Mouse (Mus musculus) liver, embryonic 11.5 days (tissue): ENCODE data around the gene Nup62. TPM values are rescaled to one million over a fixed set of nuclear protein-coding genes. Genes with fewer than 3 reads are reported as not detected.
"Not testable (repeated sequence)": the region's sequence is repeated elsewhere in the genome, so short reads cannot be mapped to it uniquely, and the experiment has no call there.

Experiments used
- ATAC-seq: fragments of 200-750 bp; cut with Nextera tagmentation; replicated peaks from 2 replicates; pipeline ENCODE4 v1.8.0; 2017; ENCODE audit warnings: moderate number of reproducible peaks, mild to moderate bottlenecking, moderate TSS enrichment, moderate library complexity; ENCODE audit not compliant: low FRiP score
- DNase-seq: peaks from one replicate; pipeline ENCODE4 v3.0.0-alpha.2; 2017; ENCODE audit warnings: low spot score
- H3K27ac ChIP-seq: fragments of 300-500 bp; sonication (generic); 2 replicates; pipeline ENCODE4 v1.5.1; 2014; ENCODE audit warnings: mild to moderate bottlenecking, low read depth, low read length, control low read depth
- H3K27me3 ChIP-seq: fragments of 300-500 bp; sonication (generic); replicated peaks from 2 replicates; pipeline ENCODE4 v1.6.1; 2014; ENCODE audit warnings: low read length, mixed read lengths; ENCODE audit not compliant: control insufficient read depth, insufficient read depth
- H3K36me3 ChIP-seq: fragments of 300-500 bp; sonication (generic); 2 replicates; pipeline ENCODE4 v1.6.1; 2014; ENCODE audit warnings: mild to moderate bottlenecking, low read length, moderate library complexity, mixed read lengths; ENCODE audit not compliant: control insufficient read depth, insufficient read depth
- H3K4me1 ChIP-seq: fragments of 300-500 bp; sonication (generic); replicated peaks from 2 replicates; pipeline ENCODE4 v1.6.1; 2014; ENCODE audit warnings: low read length, mixed read lengths; ENCODE audit not compliant: control insufficient read depth, insufficient read depth
- H3K4me2 ChIP-seq: fragments of 300-500 bp; sonication (generic); 2 replicates; pipeline ENCODE4 v1.6.1; 2014; ENCODE audit warnings: mild to moderate bottlenecking, control low read depth, moderate library complexity
- H3K4me3 ChIP-seq: fragments of 300-500 bp; sonication (generic); 2 replicates; pipeline ENCODE4 v1.5.1; 2014; ENCODE audit warnings: low read depth, low read length, control low read depth
- H3K9ac ChIP-seq: fragments of 300-500 bp; sonication (generic); 2 replicates; pipeline ENCODE4 v1.6.1; 2014; ENCODE audit warnings: low read depth, low read length, control low read depth
- H3K9me3 ChIP-seq: fragments of 300-500 bp; sonication (generic); 2 replicates; pipeline ENCODE4 v1.6.1; 2016; ENCODE audit warnings: low read length, inconsistent platforms, mixed read lengths; ENCODE audit not compliant: control insufficient read depth
- WGBS: fragments of 180-500 bp; shearing (Covaris S2); extraction: QIAGEN DNeasy Blood & Tissue Kit; methylation state at CpG from one replicate; pipeline ENCODE4 v1.1.7; 2014; 5-methylcytosine and 5-hydroxymethylcytosine counted together
- polyA plus RNA-seq: library from polyadenylated mRNA; unstranded; fragments of >200 nt; fragmentation: Nextera tagmentation; extraction: Ambion mirVana; gene quantifications from 2 replicates; pipeline ENCODE4 v1.2.1, GENCODE M21; 2014

The Nup62 gene
- polyA plus RNA-seq, 1 experiment from 2014 or later, result 85.7 TPM

DNA sequence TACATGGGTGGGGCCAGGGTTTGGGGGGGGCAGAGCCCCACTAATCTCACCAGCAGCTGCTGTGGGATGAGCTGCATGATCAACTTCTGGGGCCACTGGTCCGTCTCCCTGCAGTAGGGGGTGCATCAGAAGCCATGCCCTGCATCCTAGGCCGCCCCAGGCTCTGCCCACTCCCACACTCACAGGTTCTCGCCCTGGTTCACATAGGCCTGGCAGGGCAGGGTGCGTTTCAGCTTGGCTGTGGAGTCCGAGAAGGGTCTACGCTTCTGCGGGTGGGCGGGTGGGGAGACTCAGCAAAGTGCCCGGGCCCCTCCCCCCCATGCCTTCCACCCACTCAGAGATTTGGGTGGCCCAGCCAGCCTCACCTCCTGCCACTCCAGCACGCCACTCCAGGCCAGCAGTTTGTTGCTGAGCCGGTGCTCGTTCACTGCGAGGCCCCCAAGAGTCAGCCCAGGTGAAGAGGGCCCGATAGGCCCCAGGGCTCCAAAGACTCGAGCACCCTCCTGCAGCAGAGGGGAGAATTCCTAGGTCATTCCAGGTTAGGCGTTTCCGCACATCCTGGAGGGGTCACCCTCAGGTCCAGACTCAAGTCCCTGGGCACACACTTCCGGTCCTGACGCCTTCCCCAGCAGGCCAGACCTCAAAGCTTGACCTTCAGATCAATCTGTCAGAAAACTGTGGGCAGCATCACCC is 51.3 kb downstream of the Nup62 start:
- no peak overlapping the region for H3K9ac ChIP-seq
- WGBS, result 78% methylated on average over 19 of the region's 19 CpGs
- H3K4me2 ChIP-seq, result peak overlapping the region; percentile 91
- no peaks in the 10 kb centered on the region for H3K9me3 ChIP-seq
- peaks cover 36% of the 10 kb centered on the region for H3K4me1 ChIP-seq
- no peaks in the 10 kb centered on the region for H3K27me3 ChIP-seq
- H3K4me3 ChIP-seq, result peak overlapping the region; percentile 94
- DNase-seq (no peak), ATAC-seq (no peak)
- no peak overlapping the region for H3K27ac ChIP-seq
- peaks cover 35% of the 10 kb centered on the region for H3K36me3 ChIP-seq

DNA sequence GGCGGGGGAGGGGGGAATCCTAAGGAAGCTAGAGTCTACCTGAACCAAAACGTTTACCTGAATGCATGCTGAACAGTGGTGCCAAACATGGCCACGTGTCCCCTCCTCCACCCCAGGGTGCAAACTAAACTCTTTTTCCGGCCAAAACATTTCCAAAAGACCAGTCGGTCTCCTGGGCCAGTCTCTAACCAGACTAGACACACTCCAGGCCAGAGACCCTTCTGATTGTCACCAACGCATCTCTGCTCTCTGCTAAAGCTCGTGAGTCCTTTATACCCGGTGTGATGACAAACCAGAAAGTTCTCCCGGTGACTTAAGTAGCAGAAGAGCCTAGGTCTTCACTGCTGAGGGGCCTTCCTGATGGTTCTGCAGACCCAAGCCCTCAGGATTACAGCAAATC is 51.9 kb downstream of the Nup62 start:
- Histone ChIP-seq H3K4me1 (peaks cover 36% of the 10 kb centered on the region), H3K4me3 (peak overlapping the region; percentile 94), H3K4me2 (peak overlapping the region; percentile 91), H3K36me3 (peaks cover 30% of the 10 kb centered on the region), H3K27ac (no peak overlapping the region), H3K9me3 (no peaks in the 10 kb centered on the region), H3K27me3 (no peaks in the 10 kb centered on the region), H3K9ac (0 out of 2 replicates have a peak overlapping the region, but pooled peaks have one; percentile 97)
- DNase-seq (no peak), ATAC-seq (no peak)
- 66% methylated on average over 9 of the region's 9 CpGs for WGBS

DNA sequence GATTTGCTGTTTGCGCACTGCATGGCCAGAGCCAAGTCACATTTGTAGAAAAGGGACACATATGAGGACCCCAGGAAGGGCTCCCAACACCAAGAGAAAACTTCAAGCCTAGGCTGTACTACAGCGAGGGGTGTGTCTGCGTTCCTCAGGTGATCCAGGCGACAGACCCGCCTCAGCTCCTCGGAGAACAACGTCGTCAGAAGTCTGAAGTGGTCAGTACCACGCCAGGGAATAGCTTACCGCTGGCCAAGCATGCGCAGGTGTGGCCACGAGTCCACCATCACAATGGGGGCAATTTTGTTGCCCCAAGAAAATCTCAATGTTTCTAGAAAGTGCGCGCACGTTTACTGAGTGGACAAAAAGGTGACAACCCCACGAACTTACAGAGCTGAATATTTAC is 52.6 kb downstream of the Nup62 start:
- WGBS, result 14% methylated on average over 16 of the region's 16 CpGs
- no peak for DNase-seq
- H3K27ac ChIP-seq, result peak overlapping the region; percentile 99; the same call in 1 of the 2 replicates

DNA sequence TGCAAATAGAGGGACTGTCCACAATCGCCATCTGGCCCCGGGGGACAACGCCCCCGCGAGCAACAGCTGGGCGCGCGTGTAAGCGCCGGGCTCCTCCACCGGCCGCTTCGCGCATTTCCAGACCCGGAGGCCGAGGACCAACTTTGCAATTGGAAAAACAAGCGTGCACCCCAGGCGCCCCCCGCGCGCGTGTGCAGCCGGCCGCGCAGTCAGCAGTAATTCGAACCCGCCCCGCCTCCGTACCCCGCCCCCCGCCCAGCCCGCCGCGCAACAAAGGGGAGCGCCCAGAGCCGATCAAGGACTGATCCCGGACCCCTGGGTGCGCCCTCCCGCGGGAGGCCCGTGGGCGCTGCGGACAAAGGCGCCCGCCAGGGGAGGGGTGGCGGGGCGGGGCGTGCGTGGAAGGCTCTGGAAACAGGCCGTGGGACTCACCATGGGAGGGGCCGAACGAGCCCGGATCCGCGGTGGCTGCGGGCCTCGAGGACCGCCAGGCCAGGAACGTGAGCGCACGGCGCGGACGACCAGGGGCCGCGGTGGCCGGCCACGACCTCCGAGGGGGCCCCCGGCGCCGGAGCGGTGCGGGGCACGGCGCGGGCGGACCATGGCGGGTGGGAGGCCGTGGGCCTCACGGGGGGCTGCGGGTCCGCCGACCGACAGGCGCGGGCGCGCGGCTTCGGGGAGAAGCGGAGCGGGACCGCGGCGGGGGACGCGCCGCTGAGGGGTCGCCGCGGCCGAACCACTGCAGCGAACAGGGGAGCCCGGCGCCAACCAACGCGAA is 53.2 kb downstream of the Nup62 start:
- Histone ChIP-seq H3K4me1 (peaks cover 36% of the 10 kb centered on the region), H3K27me3 (no peaks in the 10 kb centered on the region), H3K9me3 (no peaks in the 10 kb centered on the region), H3K4me3 (peak overlapping the region; percentile 94), H3K36me3 (peaks cover 17% of the 10 kb centered on the region), H3K4me2 (peak overlapping the region; percentile 91), H3K27ac (peak overlapping the region; percentile 99), H3K9ac (peak overlapping the region; percentile 97)
- peak; percentile 49 for ATAC-seq
- under 1% methylated on average over 102 of the region's 108 CpGs for WGBS
- peak; percentile 76 for DNase-seq

More for the DNA sequence above, 52.6 kb downstream of the Nup62 start:
- Histone ChIP-seq H3K9ac (peak overlapping the region; percentile 97), H3K4me3 (peak overlapping the region; percentile 94), H3K4me1 (peaks cover 36% of the 10 kb centered on the region), H3K9me3 (no peaks in the 10 kb centered on the region), H3K4me2 (peak overlapping the region; percentile 91), H3K27me3 (no peaks in the 10 kb centered on the region), H3K36me3 (peaks cover 24% of the 10 kb centered on the region)
- ATAC-seq, result no peak

DNA sequence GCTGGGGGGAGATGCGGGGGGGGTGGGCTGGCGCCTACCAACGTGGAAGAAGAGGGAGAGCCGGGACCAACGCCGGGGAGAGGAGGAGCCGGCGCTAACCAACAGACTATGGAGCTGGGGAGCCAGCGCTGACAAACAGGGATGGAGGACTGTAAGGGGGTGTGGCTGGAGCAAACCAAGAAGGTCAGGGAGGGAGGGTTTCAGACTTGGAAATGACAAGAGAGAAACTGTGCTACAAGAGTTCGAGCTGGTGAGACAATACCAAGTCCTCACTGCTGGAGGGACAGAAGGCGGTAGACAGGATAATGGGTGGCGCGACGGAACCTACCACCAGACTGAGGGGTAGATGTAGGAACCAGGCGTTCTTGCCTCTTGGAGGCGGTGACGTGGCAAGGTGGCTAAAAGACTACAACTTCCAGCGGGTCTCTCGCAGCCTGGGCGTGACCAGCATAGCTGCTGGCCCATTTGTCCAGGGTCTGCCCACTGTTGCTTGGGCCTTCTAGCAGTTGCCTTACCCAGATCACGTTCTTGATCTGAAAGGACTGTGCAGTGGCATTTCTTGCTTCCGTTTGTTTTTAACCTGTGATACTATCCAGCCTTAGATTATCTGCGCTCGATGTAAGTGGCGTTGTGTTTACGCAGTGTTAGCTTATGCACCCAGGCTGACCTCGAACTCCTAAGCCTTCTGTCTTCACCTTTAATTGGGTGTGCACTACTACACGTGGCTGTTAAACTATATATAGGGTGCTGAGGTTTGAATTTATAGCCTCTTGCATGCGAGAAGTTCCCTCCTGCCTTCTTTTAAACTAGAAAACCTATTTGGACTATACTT is 54.0 kb downstream of the Nup62 start, which contains the start of gene Ptov1:
Gene Ptov1 (minus strand): TSS at position 92 of the 832 bp plus-strand sequence.
- H3K4me3 ChIP-seq, result peak within 1 kb of the TSS; percentile 94
- peaks cover 9% of the 10 kb centered on the region; the same call in 1 of the 2 replicates for H3K36me3 ChIP-seq
- DNase-seq (peak; percentile 87), ATAC-seq (peak; percentile 87)
- WGBS, result 10% methylated on average over 29 of the region's 29 CpGs
- H3K27me3 ChIP-seq, result no peaks in the 10 kb centered on the region
- peaks cover 36% of the 10 kb centered on the region for H3K4me1 ChIP-seq
- H3K4me2 ChIP-seq, result peak within 1 kb of the TSS; percentile 91
- H3K9ac ChIP-seq, result peak within 1 kb of the TSS; percentile 97
- H3K9me3 ChIP-seq, result no peaks in the 10 kb centered on the region
- H3K27ac ChIP-seq, result peak within 1 kb of the TSS; percentile 99

DNA sequence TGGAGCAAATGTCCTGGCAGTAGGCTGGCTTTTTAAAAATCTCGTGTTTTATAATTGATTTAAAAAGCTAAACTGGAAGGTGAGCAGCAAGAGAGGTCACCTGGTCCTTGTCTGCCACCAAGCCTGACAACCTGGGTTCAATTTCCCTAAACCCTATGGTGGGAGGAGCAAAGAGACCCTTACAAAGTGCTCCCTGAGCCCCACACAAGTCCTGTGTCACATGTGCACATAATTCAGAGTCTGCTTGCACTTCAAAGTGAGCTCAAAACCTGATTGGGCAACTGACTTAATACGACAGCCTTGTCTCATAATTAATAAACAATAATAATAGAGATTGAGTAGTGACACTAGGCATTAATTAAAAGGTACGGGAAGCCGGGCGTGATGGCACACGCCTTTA is 54.7 kb downstream of the Nup62 start:
- H3K9ac ChIP-seq, result peak overlapping the region; percentile 97
- H3K4me2 ChIP-seq, result peak overlapping the region; percentile 91
- peak overlapping the region; percentile 99 for H3K27ac ChIP-seq
- no peak for DNase-seq
- no peaks in the 10 kb centered on the region for H3K9me3 ChIP-seq
- peaks cover 3% of the 10 kb centered on the region; the same call in 1 of the 2 replicates for H3K36me3 ChIP-seq
- no peaks in the 10 kb centered on the region for H3K27me3 ChIP-seq
- no peak for ATAC-seq
- peak overlapping the region; percentile 94 for H3K4me3 ChIP-seq
- peaks cover 34% of the 10 kb centered on the region for H3K4me1 ChIP-seq
- 80% methylated on average over 6 of the region's 6 CpGs for WGBS

DNA sequence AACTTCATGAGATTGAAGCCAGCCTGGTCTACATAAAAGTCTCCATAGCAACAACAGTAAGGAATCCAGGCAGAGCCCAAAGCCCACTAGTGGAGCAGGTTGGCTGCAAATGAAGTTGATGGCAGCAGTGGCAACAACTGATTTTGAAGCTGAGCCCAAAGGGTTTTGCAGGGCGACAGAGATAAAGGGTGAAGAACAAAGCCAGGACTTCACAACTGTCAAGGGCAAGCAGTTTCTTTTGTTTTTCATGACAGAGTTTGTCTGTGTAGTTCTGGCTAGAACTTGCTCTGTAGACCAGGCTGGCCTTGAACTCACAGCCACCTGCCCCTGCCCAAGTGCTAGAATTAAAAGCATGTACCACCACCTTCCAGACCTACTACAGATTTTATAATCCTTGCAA is 55.3 kb downstream of the Nup62 start:
- no peak overlapping the region for H3K4me2 ChIP-seq
- no peak for ATAC-seq
- H3K4me1 ChIP-seq, result peaks cover 29% of the 10 kb centered on the region
- H3K27ac ChIP-seq, result no peak overlapping the region
- peaks cover under 1% of the 10 kb centered on the region; the same call in 1 of the 2 replicates for H3K36me3 ChIP-seq
- H3K9ac ChIP-seq, result no peak overlapping the region
- H3K27me3 ChIP-seq, result no peaks in the 10 kb centered on the region
- DNase-seq, result no peak
- no peak overlapping the region for H3K4me3 ChIP-seq
- no peaks in the 10 kb centered on the region for H3K9me3 ChIP-seq
- 72% methylated on average over 1 of the region's 1 CpGs for whole genome bisulfite sequencing

DNA sequence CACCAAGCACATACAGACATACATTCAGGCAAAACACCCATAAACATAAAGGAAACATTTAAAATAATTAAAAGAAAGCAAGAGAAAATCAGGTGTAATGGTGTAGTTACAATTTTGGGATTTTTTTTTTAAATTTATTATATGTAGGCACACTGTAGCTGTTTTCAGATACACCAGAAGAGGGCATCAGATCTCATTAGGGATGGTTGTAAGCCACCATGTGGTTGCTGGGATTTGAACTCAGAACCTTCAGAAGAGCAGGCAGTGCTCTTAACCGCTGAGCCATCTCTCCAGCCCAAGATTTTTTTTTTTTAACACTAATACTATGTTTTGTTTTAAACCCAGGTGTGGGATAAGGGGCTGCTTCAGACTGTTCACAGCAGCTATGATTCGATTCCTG is 55.9 kb downstream of the Nup62 start:
- not testable (repeated sequence) for ATAC-seq, H3K36me3 ChIP-seq, H3K9me3 ChIP-seq, DNase-seq, H3K4me3 ChIP-seq, H3K27ac ChIP-seq, H3K9ac ChIP-seq, H3K27me3 ChIP-seq, H3K4me2 ChIP-seq
- 94% methylated on average over 2 of the region's 2 CpGs for WGBS
- H3K4me1 ChIP-seq, result peaks cover 23% of the 10 kb centered on the region
